Mouse (Mus musculus): ENCODE results near the gene Ppfibp1.

The Ppfibp1 gene

GRCm38 (mm10) chr6:146913489-146914198 lies 25.4 kb downstream of the Ppfibp1 start:
- no peak for DNase-seq (ENCODE audit: inconsistent ontology term)

- peak; percentile 32 for DNase-seq (ENCODE audit: inconsistent ontology term)
These were observed 27.5 kb downstream of the Ppfibp1 start for GRCm38 (mm10) chr6:146915808-146916207.

- no peak for DNase-seq (ENCODE audit: inconsistent ontology term)
These were observed 29.1 kb downstream of the Ppfibp1 start for GRCm38 (mm10) chr6:146917396-146917795.

- DNase-seq (ENCODE audit: inconsistent ontology term) = no peak
These were observed 30.1 kb downstream of the Ppfibp1 start for GRCm38 (mm10) chr6:146918341-146918740.

GRCm38 (mm10) chr6:146926415-146926980 lies 38.2 kb downstream of the Ppfibp1 start:
- DNase-seq (ENCODE audit: inconsistent ontology term) = peak; percentile 57

GRCm38 (mm10) chr6:146928108-146928507 lies 39.8 kb downstream of the Ppfibp1 start:
- no peak for DNase-seq (ENCODE audit: inconsistent ontology term)

- DNase-seq (ENCODE audit: inconsistent ontology term) = no peak
These were observed 40.7 kb downstream of the Ppfibp1 start for GRCm38 (mm10) chr6:146929031-146929430.

- DNase-seq (ENCODE audit: inconsistent ontology term) = no peak
These were observed 44.8 kb downstream of the Ppfibp1 start for GRCm38 (mm10) chr6:146933123-146933522.

- peak; percentile 84 for DNase-seq (ENCODE audit: inconsistent ontology term)
These were observed 47.7 kb downstream of the Ppfibp1 start for GRCm38 (mm10) chr6:146935957-146936356.

GRCm38 (mm10) chr6:146939026-146939425 lies 50.7 kb downstream of the Ppfibp1 start:
- no peak for DNase-seq (ENCODE audit: inconsistent ontology term)

GRCm38 (mm10) chr6:146941505-146942275 lies 53.4 kb downstream of the Ppfibp1 start:
- peak; percentile 37 for DNase-seq (ENCODE audit: inconsistent ontology term)

- DNase-seq (ENCODE audit: inconsistent ontology term) = no peak
These were observed 55.7 kb downstream of the Ppfibp1 start for GRCm38 (mm10) chr6:146944009-146944408.

GRCm38 (mm10) chr6:146944830-146945229 lies 56.5 kb downstream of the Ppfibp1 start:
- peak; percentile 58 for DNase-seq (ENCODE audit: inconsistent ontology term)

- no peak for DNase-seq (ENCODE audit: inconsistent ontology term)
These were observed 58.2 kb downstream of the Ppfibp1 start for GRCm38 (mm10) chr6:146946327-146947029.

GRCm38 (mm10) chr6:146947186-146947585 lies 58.9 kb downstream of the Ppfibp1 start:
- DNase-seq (ENCODE audit: inconsistent ontology term) = no peak

GRCm38 (mm10) chr6:146949682-146950453 lies 61.6 kb downstream of the Ppfibp1 start:
- no peak for DNase-seq (ENCODE audit: inconsistent ontology term)

GRCm38 (mm10) chr6:146950454-146950832 lies 62.2 kb downstream of the Ppfibp1 start:
- DNase-seq (ENCODE audit: inconsistent ontology term) = no peak

- no peak for DNase-seq (ENCODE audit: inconsistent ontology term)
These were observed 66.0 kb downstream of the Ppfibp1 start, which contains the start of gene 1700034J05Rik for GRCm38 (mm10) chr6:146954258-146954657. Gene 1700034J05Rik, minus strand, starts transcription at chr6:146954422.

- DNase-seq (ENCODE audit: inconsistent ontology term) = no peak
These were observed 67.2 kb downstream of the Ppfibp1 start for GRCm38 (mm10) chr6:146955475-146955874.

- DNase-seq (ENCODE audit: inconsistent ontology term) = peak; percentile 77
These were observed 67.6 kb downstream of the Ppfibp1 start for GRCm38 (mm10) chr6:146955896-146956295.

- DNase-seq (ENCODE audit: inconsistent ontology term) = no peak
These were observed 68.7 kb downstream of the Ppfibp1 start for GRCm38 (mm10) chr6:146956961-146957360.
